Mouse (Mus musculus): ENCODE measurements around the gene Cers3.

DNA sequence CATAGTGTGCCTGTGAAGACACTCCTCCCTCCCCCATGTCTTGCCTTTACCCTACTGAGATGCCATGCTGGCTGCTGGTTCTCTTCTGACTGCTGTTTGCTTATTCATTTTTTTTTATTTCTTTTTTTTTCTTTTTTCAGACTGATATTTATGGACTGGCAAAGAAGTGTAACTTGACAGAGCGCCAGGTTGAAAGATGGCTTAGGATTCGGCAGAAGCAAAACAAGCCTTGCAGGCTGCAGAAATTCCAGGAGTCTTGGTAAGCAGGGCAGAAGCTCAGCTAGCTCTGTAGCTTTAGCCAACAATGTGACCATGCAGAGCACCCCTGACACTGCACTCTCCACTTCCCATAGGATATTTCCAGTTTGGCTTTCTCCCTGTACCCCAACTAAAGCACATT, 36.1 kb downstream of the Cers3 start:
- TF ChIP-seq POLR2A (IDR thresholded peaks at IDR 0.05; ENCODE audit: insufficient read depth, low read length) (no peak), EP300 (IDR thresholded peaks at IDR 0.05; ENCODE audit: insufficient read depth, low read depth, low read length) (no peak), CTCF (IDR thresholded peaks at IDR 0.05; ENCODE audit: low read depth, low read length) (no peak)

Data from ES-Bruce4 (cell line).